Mouse (Mus musculus): ENCODE measurements around the gene Mrpl21.

- TF ChIP-seq CTCF (IDR thresholded peaks at IDR 0.05; ENCODE audit: extremely low read depth, insufficient read length, insufficient replicate concordance, low read depth, low read length) (no peak), POLR2A (IDR thresholded peaks at IDR 0.05; ENCODE audit: low read depth, low read length) (no peak)
Measured at GRCm38 (mm10) chr19:3325771-3326478, 43.2 kb downstream of the Mrpl21 start.
